Mouse (Mus musculus) neural tube, embryonic 14.5 days (tissue): ENCODE measurements at regions not wholly inside any gene's neighbourhood (a gene's known extent, or its start where the extent isn't known, plus 50 kb on each side); places are given as distances from the start of the nearest gene placed in this dataset. TPM values are rescaled to one million over a fixed set of nuclear protein-coding genes. Genes with fewer than 3 reads are reported as not detected.

Experiments
- microRNA-seq: library from miRNA; unstranded; fragments of <30 nt; microRNA quantifications from one replicate; pipeline ENCODE4, GENCODE M21; 2016

Small RNA genes in the stretch of these regions (microRNA-seq; reads per million reads assigned to microRNA genes)
- not detected for gene Mir3089
